Mouse (Mus musculus): ENCODE data around the gene 5430427O19Rik.

Gene 5430427O19Rik

GRCm38 (mm10) chrX:85869914-85870483 lies at the start of gene 5430427O19Rik:
5430427O19Rik (plus strand) TSS chrX:85870354.
- DNase-seq (ENCODE audit: extremely low spot score, low read depth, low spot score), result no peak

GRCm38 (mm10) chrX:85827719-85828453 lies 42.3 kb upstream of the 5430427O19Rik start:
- no peak for DNase-seq (ENCODE audit: extremely low spot score, low read depth, low spot score)

GRCm38 (mm10) chrX:85829000-85829399 lies 41.2 kb upstream of the 5430427O19Rik start:
- no peak for DNase-seq (ENCODE audit: extremely low spot score, low read depth, low spot score)

GRCm38 (mm10) chrX:85839174-85839573 lies 31.0 kb upstream of the 5430427O19Rik start:
- no peak for DNase-seq (ENCODE audit: extremely low spot score, low read depth, low spot score)

GRCm38 (mm10) chrX:85855938-85856337 lies 14.2 kb upstream of the 5430427O19Rik start:
- DNase-seq (ENCODE audit: extremely low spot score, low read depth, low spot score), result no peak

GRCm38 (mm10) chrX:85857169-85857568 lies 13.0 kb upstream of the 5430427O19Rik start:
- no peak for DNase-seq (ENCODE audit: extremely low spot score, low read depth, low spot score)

GRCm38 (mm10) chrX:85868079-85868478 lies 2.1 kb upstream of the 5430427O19Rik start:
- DNase-seq (ENCODE audit: extremely low spot score, low read depth, low spot score), result no peak

GRCm38 (mm10) chrX:85871371-85872056 lies 1.4 kb downstream of the 5430427O19Rik start:
- no peak for DNase-seq (ENCODE audit: extremely low spot score, low read depth, low spot score)

- DNase-seq (ENCODE audit: extremely low spot score, low read depth, low spot score), result no peak
Measured at GRCm38 (mm10) chrX:85874367-85874766, 4.2 kb downstream of the 5430427O19Rik start.

GRCm38 (mm10) chrX:85875951-85876350 lies 5.8 kb downstream of the 5430427O19Rik start:
- no peak for DNase-seq (ENCODE audit: extremely low spot score, low read depth, low spot score)

- no peak for DNase-seq (ENCODE audit: extremely low spot score, low read depth, low spot score)
Measured at GRCm38 (mm10) chrX:85877747-85878146, 7.6 kb downstream of the 5430427O19Rik start.

- DNase-seq (ENCODE audit: extremely low spot score, low read depth, low spot score), result no peak
Measured at GRCm38 (mm10) chrX:85878293-85878692, 8.1 kb downstream of the 5430427O19Rik start.

GRCm38 (mm10) chrX:85879198-85879977 lies 9.2 kb downstream of the 5430427O19Rik start:
- no peak for DNase-seq (ENCODE audit: extremely low spot score, low read depth, low spot score)

GRCm38 (mm10) chrX:85886651-85887050 lies 16.5 kb downstream of the 5430427O19Rik start:
- no peak for DNase-seq (ENCODE audit: extremely low spot score, low read depth, low spot score)

GRCm38 (mm10) chrX:85901195-85901594 lies 31.0 kb downstream of the 5430427O19Rik start:
- DNase-seq (ENCODE audit: extremely low spot score, low read depth, low spot score), result no peak

GRCm38 (mm10) chrX:85919034-85919433 lies 48.9 kb downstream of the 5430427O19Rik start:
- DNase-seq (ENCODE audit: extremely low spot score, low read depth, low spot score), result no peak

- DNase-seq (ENCODE audit: extremely low spot score, low read depth, low spot score), result no peak
Measured at GRCm38 (mm10) chrX:85932991-85933390, 62.8 kb downstream of the 5430427O19Rik start.
